Mouse (Mus musculus) G1E (cell line): ENCODE measurements around the gene Als2cr12.

Experiments used
- CTCF ChIP-seq: IDR thresholded peaks from 2 replicates; pipeline ENCODE4 v1.5.1; 2012; ENCODE audit warnings: low read depth, low read length, inconsistent platforms, mixed read lengths
- POLR2AphosphoS5 ChIP-seq: IDR thresholded peaks from 2 replicates; pipeline ENCODE4 v1.6.1; 2012; ENCODE audit warnings: low read depth, low read length, inconsistent platforms; ENCODE audit not compliant: insufficient replicate concordance
- TAL1 ChIP-seq: conservative IDR thresholded peaks from 2 replicates; pipeline ENCODE4 v1.6.1; 2012; ENCODE audit warnings: low read depth, low read length, inconsistent platforms, mixed read lengths

GRCm38 (mm10) chr1:58710711-58711364 lies 15.0 kb upstream of the Als2cr12 start:
- TF ChIP-seq CTCF (no peak), TAL1 (no peak), POLR2AphosphoS5 (no peak)
